Mouse (Mus musculus) granulocyte monocyte progenitor cell, adult 5-6 weeks (primary cell): ENCODE data around the gene Rras. TPM values are rescaled to one million over a fixed set of nuclear protein-coding genes. Genes with fewer than 3 reads are reported as not detected.
"Not testable (repeated sequence)": the region's sequence is repeated elsewhere in the genome, so short reads cannot be mapped to it uniquely, and the experiment has no call there.

Experiments
- ATAC-seq: replicated peaks from 2 replicates; pipeline ENCODE4 v1.8.0; 2016; ENCODE audit warnings: mild to moderate bottlenecking, moderate TSS enrichment, inconsistent platforms; ENCODE audit not compliant: poor library complexity, severe bottlenecking
- total RNA-seq, 2 experiments: library from RNA; stranded (forward) in 1 of 2; stranded (reverse) in 1 of 2; fragments of 200-712, 200-1000 nt in 1 of 2; fragments of >200 nt in 1 of 2; fragmentation: Nextera tagmentation in 1 of 2; gene quantifications; 2 replicates each; pipeline ENCODE4 v1.2.3; 2014 to 2017

Rras gene
- total RNA-seq, 2 experiments from 2014 or later = 1.0 to 2.3 TPM

DNA sequence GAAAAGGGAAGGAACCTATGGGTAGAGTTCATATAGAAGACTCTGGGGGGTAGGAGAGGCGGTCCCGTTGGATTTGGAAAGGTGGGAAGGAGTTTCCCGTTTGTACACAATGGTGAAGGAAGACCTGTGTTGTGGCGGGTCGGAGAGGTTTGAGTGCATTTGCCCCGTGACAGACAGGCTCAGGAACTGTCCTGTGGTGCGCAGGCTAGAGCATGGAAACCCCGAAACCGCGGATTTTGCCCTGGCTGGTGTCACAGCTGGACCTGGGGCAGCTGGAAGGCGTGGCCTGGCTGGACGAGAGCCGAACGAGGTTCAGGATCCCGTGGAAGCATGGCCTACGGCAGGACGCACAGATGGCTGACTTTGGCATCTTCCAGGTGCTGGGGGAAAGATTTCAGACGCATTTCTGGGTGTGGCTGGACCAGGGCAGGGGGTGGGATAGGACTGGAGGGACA lies 19.2 kb upstream of the Rras start, which contains the start of gene Bcl2l12:
Gene Bcl2l12 (minus strand): TSS at position 212 of the 455 bp plus-strand sequence.
- ATAC-seq = peak; percentile 53

DNA sequence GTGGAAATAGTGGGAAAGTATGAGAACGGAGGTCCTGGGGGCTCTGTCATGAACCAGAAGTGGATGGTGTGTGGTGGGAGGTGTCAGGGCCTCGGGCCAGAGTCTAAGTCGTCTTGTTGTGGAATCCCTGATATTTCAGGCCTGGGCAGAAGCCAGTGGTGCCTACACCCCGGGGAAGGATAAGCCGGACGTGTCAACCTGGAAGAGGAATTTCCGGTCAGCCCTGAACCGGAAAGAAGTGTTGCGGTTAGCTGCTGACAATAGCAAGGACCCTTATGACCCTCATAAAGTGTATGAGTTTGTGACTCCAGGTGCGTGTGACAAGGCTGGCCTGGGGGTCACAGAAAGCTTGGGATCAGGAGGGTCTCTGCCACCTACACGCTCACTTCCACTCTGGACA lies 18.0 kb upstream of the Rras start:
- ATAC-seq = no peak

DNA sequence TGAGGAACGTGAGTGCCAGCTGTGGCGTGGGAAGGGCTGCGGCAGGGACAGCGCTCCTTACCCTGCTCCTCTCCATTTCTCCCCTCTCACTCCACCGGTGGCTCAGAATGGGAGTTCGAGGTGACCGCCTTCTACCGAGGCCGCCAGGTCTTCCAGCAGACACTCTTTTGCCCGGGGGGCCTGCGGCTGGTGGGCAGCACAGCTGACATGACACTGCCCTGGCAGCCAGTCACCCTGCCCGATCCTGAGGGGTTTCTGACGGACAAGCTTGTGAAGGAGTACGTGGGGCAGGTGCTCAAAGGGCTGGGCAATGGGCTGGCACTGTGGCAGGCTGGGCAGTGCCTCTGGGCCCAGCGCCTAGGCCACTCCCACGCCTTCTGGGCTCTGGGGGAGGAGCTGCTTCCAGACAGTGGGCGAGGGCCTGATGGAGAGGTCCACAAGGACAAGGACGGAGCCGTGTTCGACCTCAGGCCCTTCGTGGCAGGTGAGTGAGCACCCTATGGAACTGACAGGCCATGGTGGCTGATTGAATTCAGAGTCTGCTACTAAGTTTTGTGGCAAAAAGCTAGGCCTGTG lies 17.1 kb upstream of the Rras start:
- no peak for ATAC-seq

DNA sequence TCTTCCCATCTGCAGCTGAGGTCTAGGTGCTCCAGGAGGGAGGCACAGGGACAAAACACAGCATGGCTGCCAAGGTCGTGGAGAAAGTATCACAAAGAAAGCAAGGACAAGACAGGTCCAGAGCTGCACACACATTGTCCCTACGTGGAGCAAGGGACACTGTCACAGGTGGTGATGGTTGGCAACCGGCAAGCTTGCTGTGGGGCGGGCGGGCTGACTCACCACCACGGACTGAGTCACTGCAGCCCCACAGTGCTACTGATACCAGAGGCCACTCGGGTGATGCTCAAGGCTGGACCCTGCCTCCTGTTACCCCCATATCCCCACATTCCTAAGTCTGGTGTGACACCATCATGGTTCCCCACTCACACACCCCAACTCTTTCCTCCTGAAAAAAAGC lies 15.3 kb upstream of the Rras start:
- ATAC-seq = no peak

DNA sequence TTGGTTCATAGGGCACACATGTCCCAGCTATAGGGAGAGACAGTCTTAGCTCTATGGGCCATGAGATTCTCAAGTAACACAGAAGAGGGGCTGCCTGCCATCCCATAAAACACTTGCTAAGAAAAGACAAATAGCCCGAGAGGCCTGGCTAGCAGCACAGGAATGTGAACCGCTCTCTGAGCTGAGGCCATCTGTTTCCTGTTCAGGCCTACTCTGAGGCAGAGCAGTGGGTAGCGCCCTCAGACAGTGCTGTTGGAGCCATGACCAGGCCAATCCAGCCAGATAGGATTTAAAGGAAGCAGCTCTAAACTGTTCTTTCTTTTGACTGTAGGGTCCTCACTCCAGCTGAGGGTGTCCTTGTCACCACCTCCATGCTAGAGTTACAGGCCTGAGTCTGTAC lies 13.2 kb upstream of the Rras start:
- ATAC-seq = no peak; the same call in 1 of the 2 replicates

DNA sequence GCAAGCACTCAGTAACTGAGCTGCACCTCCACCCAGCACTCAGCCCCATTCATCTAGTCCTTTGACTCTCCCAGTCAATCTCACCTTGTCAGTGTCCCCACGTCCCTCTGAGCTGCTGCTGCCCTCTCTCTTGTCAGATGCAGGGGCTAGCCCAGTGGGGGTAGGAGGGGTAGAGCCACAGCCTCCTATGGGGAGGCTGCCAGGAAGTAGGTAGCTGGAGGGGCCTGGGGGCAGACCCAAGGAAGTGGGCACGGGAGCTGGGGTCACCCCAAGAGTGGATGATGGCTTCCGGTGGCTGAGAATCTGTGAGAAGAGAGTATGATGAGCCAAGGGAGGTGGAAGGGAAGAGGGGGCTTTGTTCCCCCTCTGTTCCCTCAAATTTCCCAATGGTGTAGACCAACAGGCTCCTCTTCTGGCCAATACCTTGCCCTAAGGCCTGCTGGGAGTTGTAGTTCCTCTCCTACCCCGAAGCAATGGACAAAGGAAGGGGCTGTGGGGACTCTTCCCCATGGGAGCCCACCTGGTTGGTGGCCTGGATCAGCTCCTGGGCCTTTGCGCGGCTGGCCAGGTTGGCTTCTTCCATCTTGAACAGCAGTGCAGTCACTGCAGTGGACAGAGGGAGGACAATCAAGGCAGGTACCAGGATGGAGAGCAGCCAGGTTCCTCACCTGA lies 12.3 kb upstream of the Rras start:
- no peak for ATAC-seq

DNA sequence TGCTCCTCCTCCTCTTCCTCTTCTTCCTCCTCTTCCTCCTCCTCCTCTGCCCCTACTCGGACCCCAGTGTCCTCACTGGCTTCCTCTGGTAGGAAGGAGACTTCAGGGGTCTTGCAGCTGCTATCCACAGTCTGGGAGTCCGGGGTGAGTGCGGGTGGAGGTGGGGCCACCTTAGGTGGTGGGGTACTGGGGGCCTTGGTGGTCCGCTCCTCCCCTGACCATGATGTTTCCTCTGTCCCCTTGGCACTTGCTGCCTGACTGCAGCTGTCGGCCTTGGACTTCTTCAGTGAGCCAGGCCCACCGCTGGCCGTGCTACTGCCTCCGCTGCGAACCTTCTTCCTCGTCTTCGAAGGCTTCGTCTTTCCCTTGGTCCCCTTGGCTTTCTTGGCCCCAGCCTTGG lies 11.3 kb upstream of the Rras start:
- no peak for ATAC-seq

DNA sequence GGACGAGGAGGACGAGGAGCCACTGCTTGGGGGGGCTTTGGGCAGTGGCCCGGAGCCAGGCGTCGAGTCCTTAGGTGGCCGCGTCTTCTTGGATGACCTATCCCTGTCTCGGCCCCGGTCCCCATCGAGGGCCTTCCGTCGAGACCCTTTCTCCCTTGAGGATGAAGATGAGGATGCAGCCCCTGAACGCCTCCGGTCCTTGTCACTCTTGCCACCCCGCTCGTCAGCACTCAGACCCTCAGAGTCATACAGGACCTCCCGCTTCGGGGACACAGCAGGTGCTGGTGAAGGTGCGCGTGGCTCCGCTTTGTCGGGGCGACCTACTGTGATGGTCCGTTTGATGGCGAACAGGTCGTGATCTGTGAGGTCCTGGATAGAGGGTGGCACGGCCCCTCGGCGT lies 10.6 kb upstream of the Rras start:
- no peak for ATAC-seq

DNA sequence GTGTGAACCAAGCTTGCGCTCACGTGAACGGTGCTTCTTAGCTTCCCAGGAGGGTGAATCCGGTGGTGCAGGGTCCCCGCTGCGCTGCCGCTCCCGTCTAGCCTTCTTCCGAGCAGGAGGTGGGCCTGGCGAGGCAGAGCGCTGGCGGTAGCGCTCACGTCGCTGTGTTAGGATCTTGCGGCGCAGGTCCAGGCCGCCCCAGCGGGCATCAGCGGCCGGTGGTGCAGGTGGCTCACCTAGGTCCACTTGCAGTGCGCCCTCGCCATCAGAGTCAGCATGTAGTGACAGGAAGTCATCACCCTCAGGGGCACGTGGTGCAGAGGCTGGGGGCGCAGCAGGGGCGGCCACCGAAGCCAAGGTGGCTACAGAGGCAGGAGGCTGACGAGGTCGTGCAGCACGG lies 9.9 kb upstream of the Rras start:
- ATAC-seq = no peak

DNA sequence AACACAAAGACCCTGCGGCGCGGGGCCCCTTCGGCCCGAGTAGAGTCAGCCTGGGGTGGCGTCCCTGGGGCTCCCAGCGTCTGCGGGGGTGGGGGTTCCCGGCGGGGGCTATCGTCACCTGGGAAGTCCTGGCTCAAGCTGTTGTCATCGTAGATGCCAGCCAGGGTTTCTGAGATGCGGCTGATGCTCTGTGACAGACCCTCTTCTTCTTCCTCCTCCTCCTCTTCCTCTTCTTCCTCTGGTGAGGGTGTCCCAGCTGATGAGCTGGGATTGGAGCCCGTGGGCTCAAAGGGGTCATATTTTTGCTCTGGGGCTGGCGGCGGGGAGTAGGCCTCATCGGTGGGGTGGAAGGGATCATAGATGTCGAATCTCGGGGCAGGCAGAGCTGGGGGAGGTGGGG lies 9.3 kb upstream of the Rras start:
- ATAC-seq = no peak

DNA sequence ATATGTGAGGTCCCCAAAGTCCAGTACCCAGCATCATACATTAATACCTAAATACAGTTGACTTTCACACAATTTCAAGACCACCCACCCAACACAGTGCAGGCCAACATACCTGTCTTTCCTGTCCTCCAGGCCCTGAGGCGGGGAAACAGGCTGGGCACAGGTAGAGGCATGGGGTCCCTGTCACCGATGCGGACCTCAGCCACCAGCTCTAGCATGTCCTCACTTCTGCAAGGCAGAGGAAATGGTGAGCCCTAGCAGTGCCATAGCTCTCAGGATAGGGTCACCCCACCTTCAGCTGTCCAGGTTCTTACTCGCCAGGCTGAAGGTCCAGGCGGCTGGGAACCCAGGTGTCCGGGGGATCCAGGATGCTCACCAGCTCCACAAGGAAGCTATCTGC lies 5.8 kb upstream of the Rras start:
- ATAC-seq = no peak

DNA sequence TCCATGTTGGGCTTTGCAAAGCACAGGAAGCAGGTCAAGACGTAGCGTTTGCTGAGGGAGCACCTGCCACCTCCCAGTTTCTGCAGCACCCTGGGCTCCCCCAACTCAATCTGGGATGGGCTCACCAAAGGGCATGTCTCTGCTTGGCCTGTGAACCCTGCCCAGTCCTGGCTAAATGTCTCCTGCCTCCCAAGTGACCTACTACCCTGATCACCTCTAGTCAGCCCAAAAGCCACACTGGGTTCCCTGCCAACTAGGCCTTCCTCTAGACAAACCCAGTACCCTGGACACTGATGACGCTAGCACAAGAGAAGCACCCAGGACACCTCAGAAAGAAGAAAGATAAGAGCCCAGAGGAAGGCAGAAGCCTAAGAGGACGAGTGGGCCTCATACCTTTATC lies 4.9 kb upstream of the Rras start:
- ATAC-seq = no peak

DNA sequence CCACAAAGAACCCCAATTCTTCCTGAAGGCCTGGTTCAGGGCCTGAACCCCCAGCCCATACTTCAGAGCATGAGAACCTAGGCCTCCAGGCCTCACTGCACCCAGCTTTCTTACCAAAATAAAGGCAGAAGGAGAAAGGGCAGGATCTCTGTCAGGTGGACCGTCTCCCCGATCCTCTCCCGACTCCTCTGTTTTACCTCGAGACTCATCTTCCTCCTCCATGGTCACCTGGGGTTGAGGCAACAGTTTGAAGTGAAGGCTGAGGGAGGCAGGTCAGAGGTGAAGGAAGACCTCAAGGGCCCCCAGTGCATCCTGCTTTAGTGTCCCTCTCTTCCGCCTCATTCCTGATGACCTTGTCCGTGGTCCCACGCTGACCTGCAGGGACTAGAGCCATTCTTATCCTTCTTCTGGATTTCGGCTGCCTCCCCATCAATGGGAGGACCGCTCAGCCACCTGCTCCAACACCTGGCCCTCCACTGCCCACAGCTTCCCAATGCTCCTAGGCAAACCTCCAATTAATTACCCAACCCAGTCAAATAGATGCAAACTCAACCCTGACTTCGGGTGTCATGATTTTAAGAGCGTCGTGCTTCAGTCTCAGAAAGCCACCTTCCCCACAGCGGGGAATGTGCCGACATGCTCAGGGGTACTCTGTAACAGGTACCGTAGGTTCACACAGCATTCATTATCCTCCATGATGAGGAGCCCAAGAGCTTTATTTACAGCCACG lies 4.2 kb upstream of the Rras start:
- no peak for ATAC-seq

DNA sequence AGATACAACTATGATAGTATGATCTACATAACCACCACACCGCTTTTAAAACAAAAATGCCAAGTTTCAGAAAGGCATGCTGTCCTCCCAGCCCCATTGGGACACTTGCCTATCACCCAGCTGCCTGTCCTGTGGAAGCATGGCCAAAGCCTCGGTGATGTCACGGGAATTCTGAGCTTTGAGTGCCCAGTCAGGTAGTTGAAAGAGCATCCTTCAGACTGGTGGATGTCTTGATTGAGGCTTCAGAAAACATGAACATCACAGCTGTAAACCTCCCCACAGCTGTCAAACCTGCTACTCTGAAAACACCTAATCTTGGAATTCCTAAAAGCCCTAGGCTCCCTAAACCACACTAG lies 3.7 kb upstream of the Rras start:
- ATAC-seq = no peak

DNA sequence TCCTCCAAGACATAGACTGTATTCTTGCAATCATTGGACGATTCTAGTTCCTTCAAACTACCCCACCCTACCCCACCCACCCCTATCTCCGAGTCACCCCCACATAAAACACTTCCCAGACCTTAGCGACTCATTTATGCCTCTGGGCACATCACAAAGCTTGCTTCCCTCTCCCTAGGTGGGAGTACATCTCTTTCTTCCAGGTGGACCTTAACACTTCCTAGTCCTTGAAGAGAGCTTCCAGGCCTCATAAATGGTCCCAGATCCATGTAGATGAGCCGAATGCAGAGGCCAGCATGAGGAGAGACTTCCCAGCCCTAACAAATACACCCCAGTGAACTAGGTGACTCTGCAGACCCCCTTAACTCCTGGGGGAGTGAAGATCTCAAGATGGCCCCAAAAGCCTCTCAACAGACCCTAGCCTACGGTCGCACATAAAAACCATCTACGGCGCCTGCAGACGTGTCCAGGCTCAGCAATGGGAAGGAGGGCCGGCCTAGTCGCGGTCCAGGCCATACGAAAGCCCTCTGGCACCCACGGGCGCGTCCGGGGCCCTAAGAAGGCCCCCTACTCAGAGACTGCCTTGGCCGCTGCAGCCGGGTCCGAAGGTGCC lies 2.3 kb upstream of the Rras start:
- no peak for ATAC-seq

DNA sequence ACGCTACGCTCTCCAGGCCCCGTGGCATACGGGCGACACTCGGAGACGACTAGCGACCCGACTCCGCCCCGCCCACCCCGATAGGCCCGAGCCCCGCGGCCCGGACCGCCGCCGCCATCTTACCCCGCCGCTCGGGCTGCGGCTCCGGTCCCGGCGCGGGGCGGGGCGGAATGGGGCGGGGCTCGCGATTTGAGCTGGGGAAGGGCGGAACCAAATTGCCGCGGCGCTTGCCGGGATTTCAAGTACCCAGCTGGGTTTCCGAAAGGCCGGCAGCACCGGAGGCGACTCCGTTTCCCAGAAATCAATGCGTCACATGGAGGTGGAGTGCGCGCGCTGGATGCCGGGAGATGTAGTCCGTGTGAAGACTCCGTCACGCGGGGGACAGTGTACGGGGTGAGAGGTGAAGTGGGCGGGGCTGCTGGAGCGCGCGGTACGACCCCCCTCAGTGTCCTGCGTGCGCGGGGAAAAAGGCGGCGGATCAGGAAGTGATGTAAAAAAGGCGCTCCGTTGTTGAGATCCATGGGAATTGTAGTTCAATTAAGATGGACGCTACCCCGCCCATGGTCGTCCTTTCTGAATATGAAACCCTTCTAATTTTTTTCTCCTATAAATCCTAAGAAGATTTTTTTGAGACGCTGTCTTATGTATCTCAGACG lies 1.7 kb upstream of the Rras start, which contains the start of gene Scaf1:
Gene Scaf1 (minus strand): TSS at position 407 of the 656 bp plus-strand sequence.
- peak; percentile 64 for ATAC-seq

DNA sequence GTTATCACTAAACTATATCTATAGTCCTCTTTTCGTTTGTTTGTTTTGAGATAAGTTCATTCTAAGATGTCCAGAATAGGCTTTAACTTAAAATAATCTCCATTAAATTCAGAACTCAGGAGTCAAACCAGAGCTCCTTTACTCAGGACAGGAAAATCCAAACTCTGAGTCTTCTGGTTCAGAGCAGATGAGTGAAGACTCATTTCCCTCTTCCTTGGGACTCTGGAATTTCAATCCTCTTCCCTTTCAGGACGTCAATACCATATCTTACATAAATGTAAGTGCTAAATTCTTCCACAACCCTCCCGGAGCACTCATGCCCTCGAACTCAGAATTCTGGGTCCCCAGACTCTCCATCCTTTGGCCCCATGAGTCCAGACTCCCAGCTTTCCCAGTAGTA lies 1.0 kb upstream of the Rras start:
- no peak for ATAC-seq

DNA sequence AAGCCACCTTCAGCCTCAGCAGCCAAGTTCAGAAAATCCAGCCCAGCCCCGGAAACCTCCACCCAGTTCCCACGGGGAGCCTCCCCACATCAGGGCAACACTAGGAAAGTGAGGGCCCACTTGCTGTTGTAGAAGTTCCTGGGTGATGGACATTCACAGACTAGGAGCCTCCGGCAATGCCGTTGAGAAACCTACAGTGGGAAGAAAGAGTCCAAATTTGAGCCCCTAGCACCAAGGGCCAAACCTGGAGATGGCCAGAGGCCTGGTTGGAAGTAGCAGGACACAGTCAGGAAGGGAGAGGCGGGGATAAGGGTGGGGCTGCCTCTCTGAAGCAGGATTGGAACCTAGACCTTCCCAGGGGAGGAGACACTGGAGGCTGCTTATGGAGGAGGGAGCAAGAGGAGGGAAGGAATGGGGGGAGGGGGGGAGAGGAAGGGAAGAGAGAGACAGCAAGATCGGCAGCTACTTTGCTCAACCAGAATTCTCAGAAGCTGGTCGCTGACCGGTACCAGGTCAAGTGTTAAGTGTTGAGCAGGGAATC lies 1.3 kb downstream of the Rras start:
- no peak for ATAC-seq

DNA sequence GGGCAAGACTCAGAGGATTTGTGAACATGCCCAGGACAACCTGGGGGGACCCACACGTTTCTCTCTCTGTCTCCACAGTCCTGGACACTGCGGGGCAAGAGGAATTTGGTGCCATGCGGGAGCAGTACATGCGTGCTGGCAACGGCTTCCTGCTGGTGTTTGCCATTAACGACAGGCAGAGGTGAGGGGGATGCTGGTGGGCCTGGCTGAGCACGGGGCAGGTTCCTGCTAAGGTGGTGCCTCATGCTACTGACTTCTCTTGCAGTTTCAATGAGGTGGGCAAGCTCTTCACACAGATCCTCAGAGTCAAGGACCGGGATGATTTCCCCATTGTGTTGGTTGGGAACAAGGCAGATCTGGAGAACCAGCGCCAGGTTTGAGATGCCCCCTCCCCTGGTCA lies 2.5 kb downstream of the Rras start:
- no peak for ATAC-seq

DNA sequence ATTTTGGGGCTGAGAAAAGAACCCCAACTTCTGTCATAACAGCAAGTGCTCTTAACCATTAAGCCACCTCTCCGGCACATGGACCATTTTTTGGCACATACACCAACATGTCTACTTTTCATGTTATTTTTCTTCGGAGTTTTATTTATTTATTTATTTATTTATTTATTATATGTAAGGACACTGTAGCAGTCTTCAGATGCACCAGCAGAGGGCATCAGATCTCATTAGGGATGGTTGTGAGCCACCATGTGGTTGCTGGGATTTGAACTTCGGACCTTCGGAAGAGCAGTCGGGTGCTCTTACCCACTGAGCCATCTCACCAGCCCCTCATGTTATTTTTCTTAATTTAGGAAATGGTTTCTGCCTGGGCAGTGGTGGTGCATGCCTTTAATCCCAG lies 6.0 kb downstream of the Rras start:
- ATAC-seq = not testable (repeated sequence)
